Mouse (Mus musculus) kidney, adult 2 months (tissue): ENCODE results near the gene Sox30.

ENCODE experiments used
- CTCF ChIP-seq: fragments of 200-500 bp; conservative IDR thresholded peaks from 2 replicates; pipeline ENCODE4 v1.5.1; 2011; ENCODE audit warnings: low read depth, mild to moderate bottlenecking, control low read depth, low read length, moderate library complexity, mixed read lengths; ENCODE audit not compliant: insufficient read depth, insufficient read length
- POLR2A ChIP-seq: fragments of 200-500 bp; IDR thresholded peaks from one replicate; pipeline ENCODE4 v1.6.1; 2011; ENCODE audit warnings: low read depth, low read length, control low read depth

- TF ChIP-seq CTCF (no peak), POLR2A (no peak)
Measured at GRCm38 (mm10) chr11:45973635-45974034, 6.5 kb upstream of the Sox30 start.
